Mouse (Mus musculus) C2C12 (cell line): ENCODE results near the gene Ccdc171.

Experiments
- CEBPB ChIP-seq: IDR thresholded peaks from one replicate; pipeline ENCODE4 v1.6.1; 2011; ENCODE audit warnings: low read depth, mild to moderate bottlenecking, control low read depth, moderate library complexity
- CTCF ChIP-seq: IDR thresholded peaks from one replicate; pipeline ENCODE4 v1.5.1; 2011; ENCODE audit not compliant: control insufficient read depth, insufficient read depth, insufficient read length
- FOSL1 ChIP-seq: IDR thresholded peaks from one replicate; pipeline ENCODE4 v1.8.0; 2011; ENCODE audit warnings: mild to moderate bottlenecking, low read length; ENCODE audit not compliant: poor library complexity, insufficient read depth, severe bottlenecking
- MAX ChIP-seq: IDR thresholded peaks from one replicate; pipeline ENCODE4 v1.6.1; 2011; ENCODE audit warnings: mild to moderate bottlenecking, control low read depth
- USF1 ChIP-seq: IDR thresholded peaks from one replicate; pipeline ENCODE4 v1.6.1; 2011; ENCODE audit warnings: low read depth, mild to moderate bottlenecking, control low read depth, moderate library complexity

DNA sequence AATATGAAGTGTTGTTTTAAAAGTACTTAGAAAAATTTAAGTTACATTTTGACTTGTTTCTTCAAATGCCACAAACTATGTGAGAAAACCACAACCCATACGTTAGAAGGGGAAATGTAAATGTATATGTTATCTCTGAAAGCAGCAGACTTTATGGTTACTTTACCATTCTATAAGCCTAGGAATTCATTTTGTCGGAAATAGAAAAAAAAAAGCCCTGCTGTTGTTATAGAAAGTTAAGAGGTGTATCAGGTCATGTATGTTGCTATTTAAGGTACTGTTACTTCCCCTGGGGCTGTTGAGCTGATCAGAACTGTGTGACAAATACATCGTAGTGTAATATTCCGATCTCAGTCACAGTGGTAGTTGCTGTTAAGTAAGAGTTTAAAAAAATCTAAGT is 137.0 kb downstream of the Ccdc171 start:
- TF ChIP-seq FOSL1 (no peak), CTCF (no peak), USF1 (no peak), MAX (no peak), CEBPB (no peak)
